Mouse (Mus musculus): Measurements from ENCODE around the gene Ntsr2.
A peak's percentile ranks its signal among the peaks of the same experiment; 100 is the strongest.
"Not testable (repeated sequence)": the region's sequence is repeated elsewhere in the genome, so short reads cannot be mapped to it uniquely, and the experiment has no call there.

The Ntsr2 gene

DNA sequence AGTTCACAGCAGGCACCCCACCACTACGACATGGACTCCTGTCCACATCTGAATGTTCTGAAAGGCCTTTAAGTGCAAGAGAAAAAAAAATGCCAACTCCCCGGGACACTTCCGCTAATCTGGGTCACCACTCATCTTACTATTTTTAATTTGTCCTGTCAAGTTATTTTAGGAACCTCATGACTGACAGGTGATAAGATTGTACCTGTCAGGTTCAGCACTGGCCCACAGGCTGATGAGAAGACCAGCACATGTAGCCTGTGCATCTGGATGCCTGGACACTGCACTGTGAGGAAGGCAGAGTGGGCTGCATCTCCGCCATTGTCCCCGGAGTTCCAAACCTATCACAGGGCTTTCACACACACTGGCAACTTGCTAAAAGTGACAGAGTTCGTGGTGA, 3.4 kb upstream of the Ntsr2 start:
- DNase-seq: no peak

DNA sequence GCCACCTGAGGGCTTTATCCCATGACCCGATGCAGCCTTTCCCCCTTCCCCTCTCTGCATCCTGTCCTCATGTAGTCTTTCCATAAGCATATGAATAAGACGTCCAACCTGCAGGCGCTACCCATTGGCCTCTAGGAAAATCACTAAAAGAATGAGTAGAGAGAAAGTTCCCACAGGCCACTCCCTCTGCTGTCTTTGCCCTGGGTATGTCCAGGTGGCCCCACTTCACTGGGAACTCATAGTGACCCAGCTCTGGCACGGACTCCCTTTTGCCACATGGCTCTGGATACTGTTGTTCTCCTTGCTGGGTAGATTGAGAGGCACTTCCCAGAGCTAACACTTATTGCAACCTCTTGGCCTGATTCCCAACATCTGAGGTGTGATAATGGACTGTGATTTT, 2.4 kb downstream of the Ntsr2 start:
- DNase-seq: no peak

DNA sequence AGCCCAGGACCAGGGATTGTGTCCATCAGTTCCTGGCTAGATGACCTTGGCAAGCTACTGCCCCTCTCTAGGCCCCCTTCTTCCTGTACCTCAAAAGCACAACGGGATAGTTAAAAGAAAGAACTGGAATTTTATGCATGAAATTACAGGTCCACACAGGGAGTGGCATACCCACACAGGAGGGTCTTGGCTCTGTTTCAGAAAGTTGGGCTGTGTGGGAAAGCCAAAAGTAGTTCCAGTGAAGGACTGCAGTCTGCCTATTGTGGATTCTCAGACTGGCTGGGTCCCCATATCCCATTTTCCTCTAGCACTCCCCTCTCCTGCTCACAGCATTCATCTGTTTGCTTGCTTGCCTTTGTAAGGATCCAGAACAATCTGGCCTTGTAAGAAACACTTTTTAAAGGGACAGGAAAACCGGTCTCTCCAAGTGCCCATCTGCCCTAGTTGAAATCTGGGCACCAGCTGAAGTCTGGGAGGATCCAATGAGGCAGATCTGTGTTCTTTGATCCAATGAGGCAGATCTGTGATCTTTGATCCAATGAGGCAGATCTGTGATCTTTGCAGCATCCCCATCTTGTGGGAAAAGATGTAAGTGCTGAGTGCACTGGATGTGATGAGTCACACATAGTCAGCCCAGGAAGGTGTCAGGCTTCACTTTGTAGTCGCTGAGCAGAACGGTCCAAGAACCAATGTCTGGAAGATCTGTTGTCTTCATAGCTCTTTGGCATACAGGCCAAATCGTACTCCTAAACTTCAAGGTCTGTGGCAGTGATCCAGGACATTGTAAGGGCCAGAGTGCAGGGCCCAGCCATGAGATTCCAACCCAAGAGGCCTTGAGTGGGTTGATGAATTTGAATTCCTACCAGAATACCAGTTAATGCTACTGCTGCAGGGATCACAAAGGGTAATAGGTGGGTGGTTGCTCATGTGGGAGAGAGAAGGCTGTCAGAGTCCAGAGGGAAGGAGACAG, 4.0 kb downstream of the Ntsr2 start:
- peak; percentile 55 to 65 for DNase-seq

DNA sequence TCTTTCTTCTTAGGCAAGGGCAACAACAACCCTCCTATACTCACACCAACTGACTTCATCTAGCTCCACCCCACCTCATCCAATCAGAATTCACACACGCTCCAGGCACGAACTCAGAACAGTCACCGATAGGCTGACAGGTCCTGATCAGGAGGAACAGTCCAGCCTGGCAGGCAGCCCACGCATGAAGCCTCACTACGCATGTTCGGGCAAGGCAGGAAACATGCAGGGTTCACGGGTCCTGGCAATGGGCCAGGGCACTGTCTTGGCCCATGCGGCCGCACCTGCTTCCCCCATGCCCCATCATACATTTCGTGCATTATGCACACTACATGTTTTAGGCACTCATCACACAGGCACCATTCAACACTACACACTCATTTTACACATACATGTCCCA, 8.3 kb downstream of the Ntsr2 start:
- peak; percentile 52 to 66 for DNase-seq

DNA sequence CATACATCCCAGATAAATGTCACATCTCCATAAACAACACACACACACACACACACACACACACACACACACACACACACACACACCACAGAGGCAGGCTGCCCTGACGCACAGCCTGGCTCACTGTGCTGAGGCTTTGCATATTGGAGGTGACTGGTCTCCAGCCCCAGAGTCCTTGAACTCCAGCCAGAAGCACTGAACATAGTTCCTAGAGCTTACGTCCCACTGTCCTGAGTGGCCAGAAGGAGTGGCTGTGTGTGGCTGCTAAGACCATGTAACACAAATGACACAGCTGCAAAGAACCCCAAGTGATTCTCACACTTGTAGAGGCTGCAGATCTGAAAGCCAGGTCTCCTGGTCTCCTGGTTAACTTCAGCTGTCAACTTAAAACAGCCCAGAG, 8.8 kb downstream of the Ntsr2 start:
- DNase-seq: peak; percentile 28 to 32

DNA sequence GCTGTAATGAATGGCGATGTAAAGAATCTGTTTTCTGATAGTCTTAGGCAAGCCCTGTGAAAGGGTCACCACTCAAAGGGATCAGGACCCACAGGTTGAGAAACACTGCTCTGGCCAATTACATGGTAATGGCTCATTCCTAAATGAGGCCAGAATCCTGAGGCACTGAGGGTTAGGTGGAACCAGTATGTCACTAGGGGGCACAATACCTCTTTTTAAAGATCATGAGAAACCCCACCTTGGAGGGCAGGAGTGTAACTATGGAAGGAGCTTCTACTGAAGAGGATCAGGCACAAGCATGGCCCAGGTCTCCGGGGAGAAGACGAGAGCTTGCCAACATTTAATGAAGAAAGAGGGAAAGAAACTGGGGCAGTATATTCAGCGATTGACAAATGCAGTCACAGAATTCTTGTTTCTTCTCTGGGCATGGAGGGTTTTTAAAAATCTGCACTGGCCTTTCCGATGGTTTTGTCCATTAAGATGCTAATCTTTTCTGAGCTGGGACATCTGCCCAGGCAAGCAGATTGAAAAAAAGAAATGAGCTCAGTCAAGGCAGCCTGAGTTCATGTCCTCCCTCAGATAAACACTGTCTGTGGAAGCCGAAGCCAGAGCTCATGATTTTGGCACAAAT, 9.9 kb downstream of the Ntsr2 start:
- peak; percentile 55 to 56 for DNase-seq

DNA sequence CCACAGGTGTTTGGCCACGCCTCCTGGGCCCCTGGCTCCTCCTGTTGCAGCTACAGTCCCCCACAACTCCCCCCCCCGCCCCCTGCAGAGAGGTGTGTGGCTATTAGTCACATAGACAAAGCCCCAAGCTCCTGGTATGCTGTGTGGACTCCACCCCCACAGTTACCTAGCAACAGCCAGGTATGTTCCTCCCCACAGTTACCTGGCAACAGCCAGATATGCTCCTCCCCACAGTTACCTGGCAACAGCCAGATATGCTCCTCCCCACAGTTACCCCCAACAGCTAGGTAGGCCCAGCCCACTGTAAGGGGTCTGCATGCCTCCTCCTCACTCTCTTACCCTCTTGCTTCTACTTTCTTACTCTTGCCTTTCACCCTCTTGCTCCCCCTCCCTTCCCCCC, 11.8 kb downstream of the Ntsr2 start:
- DNase-seq: no peak

DNA sequence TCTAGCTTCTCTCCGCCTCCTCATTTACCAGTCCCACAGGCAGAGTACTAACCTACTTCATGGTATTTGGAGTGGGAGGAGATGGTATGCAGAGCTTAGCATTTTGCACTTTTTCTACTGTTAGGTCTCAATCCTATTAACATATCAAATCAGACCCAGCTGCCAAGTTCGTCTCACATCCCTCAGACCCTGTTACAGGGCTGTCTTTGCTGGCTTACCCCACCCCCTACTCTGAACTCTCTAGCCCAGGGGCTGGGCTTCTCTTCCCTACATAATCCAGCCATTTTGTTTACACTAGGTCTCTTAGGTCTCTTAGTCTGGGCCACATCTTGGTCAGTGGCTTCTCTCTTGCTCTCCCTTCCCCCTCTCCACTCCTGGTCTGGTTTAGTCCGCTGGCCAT, 16.0 kb downstream of the Ntsr2 start:
- no peak for DNase-seq

DNA sequence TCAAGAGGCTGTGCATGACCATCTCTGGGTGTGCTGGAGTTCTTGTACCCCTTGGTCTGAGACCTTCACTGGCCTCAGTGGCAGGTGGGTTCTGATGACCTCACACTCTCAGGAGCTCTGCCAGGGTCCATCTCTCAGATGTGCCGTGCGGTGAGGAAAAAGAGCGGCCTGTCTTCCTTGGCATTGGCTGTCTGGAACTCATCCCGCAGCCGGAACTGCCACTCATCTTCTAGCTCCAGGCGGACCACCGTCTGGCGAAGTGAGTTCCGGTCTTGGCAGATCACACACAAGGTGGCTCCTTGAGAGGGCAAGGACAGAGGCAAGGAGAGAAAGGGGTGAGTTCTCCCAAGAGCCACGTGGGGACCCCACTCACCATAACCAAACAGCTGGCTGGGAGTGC, 19.1 kb downstream of the Ntsr2 start:
- DNase-seq: peak; percentile 62 to 66

DNA sequence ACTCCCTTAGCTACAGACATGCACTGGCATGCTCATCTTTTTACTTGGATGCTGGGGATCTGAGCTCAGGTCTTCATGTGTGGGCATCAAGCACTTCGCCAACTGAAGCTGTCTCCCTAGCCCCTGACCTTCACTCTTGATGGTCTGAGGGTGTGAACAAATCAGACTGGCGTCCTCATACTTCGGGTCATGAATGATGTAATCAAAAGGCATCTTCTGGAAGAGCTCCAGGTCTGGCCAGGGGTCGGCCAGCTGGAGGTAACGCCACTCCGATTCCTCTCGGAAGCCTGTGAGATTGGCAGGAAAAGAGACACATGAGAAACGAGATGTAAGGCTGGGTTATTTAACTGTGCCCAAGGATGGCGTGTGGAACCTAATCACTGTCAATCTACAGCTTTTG, 37.4 kb downstream of the Ntsr2 start:
- DNase-seq: no peak

DNA sequence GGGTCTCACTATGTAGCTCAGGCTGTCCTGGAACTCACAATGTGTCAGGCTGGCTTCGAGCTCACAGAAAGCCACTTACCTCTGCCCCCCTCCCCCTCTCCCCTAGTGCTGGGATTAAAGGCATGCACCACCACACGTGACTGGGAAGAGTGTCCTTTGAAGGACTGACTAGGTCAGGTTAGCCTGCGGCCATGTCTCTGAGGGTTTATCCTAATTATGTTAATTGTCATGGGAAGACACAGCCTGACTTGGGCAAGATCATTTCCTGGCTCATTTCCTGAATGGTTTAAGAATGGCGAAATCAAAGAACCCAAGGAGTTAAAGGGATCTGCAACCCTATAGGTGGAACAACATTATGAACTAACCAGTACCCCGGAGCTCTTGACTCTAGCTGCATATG, 41.6 kb downstream of the Ntsr2 start:
- DNase-seq: no peak

DNA sequence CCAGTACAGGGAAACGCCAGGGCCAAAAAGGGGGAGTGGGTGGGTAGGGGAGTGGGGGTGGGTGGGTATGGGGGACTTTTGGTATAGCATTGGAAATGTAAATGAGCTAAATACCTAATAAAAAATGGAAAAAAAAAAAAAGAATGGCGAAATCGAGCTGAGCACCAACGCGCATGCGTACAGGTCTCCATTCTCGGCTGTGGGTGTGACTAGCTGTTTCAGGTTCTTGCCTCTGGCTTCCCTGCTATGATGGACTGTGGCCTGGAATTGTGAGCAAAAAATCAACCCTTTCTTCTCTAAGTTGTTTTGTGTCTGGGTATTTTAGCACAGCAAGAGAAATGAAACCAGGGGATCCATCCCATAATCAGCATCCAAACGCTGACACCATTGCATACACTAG, 42.1 kb downstream of the Ntsr2 start:
- DNase-seq: not testable (repeated sequence)

DNA sequence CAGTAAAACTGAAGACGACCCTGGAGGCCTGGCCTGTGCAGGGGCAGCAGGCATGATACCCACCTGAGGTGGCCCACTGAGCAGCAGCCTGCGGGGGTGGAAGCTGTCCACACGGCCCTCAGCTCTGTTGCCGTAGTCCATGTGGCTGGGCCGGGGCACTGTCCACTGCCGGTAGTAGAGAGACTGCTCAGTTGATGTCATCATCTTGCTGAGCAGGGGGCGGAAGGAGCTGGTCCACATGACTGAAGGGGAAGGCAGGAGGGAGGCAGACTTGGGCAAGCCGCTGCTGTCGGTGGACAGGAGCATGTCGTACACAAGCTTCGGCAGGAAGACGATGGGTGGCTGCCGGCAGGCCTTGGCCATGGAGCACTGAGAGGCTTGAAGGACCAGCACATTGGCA, 43.0 kb downstream of the Ntsr2 start:
- no peak for DNase-seq

DNA sequence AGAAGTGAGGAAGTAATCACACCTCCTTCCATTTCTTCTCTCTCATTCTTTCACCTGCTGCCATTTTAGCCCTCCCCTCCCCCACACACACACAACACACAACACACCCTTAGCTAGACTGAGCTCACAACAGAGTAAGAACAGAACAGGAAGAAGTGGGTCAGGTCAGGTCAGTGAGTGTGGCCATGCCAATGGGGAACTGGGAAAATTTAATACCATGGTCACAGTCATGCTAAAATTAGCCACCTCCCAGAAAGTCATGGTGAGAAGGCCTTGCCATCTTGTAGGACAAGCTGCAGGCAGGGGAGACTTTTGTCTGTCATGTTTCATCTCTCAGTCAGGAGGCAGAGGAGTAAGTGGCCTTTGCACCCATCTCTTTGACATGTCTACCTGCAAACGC, 45.5 kb downstream of the Ntsr2 start:
- DNase-seq: no peak
